Mouse (Mus musculus): ENCODE measurements around the gene Prkn.

- no peak for TF ChIP-seq CTCF (IDR thresholded peaks at IDR 0.05; ENCODE audit: borderline replicate concordance, extremely low read depth, insufficient read depth, insufficient read length)
- no peak for TF ChIP-seq POLR2A (IDR thresholded peaks at IDR 0.05; ENCODE audit: borderline replicate concordance, extremely low read depth, insufficient read depth, insufficient read length, poor library complexity, severe bottlenecking)
These were observed 940.8 kb downstream of the Prkn start for GRCm38 (mm10) chr17:11780805-11781481.
